Mouse (Mus musculus) forelimb bud, embryonic 11.5 days (tissue): ENCODE measurements around the gene Ush1g.

Experiments used
- DNase-seq: peaks from one replicate; pipeline ENCODE4 v3.0.0-alpha.2; 2012; ENCODE audit warnings: low read depth, low spot score

Ush1g gene

DNA sequence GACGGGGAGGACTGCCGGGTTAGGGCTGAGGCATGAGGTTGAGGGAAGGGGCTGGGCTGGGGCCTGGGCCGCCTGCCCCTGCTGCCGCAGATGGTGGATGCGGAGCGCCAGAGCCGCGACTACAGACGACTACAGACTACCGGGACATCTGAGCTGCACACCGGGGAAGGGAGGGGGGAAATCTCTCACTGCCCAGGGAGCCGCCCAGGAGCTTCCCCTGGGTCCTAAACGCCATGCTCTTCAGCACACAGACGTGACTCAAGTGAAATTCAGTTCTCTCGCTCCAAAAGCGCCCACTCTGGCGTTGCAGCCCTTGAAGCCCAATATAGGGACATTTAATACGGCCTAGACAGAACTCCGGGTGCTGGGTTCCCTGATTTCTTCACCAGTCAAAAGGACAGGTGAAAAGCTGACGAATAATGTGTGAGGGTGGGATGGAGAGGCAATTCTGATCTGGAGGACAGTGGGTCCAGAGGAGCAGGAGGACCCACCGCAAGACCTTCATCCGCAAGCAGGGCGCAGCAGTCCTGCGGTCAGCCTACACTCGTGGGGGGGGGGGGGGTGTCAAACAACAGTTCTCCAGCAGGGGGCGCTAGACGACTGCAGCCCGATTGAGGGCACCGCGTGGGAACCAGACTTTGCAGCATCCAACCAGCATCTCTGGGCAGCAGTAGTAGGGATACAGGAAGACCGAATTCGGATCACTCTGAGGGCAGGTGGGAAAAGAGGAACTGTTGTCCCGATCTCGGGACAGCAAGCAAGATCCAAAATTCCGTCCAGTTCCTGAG lies at the start of gene Ush1g:
Gene Ush1g (minus strand): TSS at position 136 of the 788 bp plus-strand sequence.
- peak; percentile 78 for DNase-seq

DNA sequence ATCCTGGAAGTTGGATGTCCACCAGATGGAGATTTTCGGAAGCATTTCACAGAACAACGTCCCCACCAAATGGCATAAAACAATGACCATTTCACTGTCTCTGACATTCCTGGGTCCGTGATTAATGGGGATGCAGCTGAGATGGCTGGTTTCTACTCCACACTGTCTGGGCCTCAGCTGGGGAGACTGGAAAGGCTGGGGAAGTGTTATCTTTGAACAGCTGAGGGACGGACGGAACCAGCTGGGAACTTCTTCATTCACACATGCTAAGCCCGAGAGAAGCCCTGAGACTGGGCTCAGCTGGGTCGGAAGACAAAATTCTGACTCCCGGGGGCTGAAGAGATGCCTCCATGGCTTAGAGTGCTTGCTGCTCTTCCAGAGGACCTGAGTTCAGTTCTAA lies 49.5 kb upstream of the Ush1g start:
- no peak for DNase-seq

DNA sequence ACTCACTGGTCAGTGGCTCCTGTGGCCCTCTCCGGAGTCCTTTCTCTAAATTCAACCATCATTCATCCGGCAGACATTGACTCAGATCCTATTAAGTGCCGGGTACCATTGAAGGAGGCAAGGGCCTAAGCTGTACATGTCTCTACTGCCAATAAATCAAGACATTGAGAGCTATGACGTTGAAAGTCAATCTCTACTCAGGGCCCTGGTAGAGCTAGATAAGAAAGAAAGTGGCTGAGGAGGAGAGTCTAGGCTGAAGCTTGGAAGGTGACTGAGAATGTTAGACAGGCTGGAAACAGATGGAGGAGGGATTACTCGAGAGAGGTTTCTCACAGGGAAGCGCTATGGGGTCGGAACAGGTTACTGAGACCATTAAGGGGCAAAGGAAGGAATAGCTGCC lies 48.5 kb upstream of the Ush1g start:
- DNase-seq = no peak

DNA sequence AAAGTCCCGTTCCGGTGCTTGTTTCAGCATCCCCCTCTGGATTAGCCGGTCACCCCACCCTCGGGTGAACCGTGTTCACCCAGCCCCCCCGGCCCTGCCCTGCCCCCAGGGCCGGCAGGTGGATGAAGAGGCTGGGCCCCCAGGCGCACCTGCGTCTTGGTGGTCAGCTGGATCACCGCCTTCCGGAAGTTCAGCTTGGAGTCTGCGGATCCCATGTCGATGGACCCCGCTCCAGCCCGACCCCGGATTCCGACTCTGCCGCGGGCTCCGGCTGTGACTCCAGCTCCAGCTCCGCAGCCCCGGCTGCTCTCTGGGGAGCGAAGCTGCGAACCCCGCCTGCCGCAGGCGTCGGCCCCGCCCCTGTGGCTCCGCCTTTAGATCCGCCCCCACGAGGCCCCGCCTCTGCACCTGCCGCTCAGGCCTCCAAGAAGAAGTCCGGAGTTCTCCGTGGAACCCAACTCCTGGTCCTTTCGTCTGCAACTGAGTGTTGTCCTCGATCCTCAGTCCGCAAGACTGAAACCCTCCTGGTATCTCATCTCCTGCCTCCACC lies 45.6 kb upstream of the Ush1g start, which contains the start of gene Hid1:
Gene Hid1 (minus strand): TSS at position 362 of the 550 bp plus-strand sequence.
- no peak for DNase-seq

DNA sequence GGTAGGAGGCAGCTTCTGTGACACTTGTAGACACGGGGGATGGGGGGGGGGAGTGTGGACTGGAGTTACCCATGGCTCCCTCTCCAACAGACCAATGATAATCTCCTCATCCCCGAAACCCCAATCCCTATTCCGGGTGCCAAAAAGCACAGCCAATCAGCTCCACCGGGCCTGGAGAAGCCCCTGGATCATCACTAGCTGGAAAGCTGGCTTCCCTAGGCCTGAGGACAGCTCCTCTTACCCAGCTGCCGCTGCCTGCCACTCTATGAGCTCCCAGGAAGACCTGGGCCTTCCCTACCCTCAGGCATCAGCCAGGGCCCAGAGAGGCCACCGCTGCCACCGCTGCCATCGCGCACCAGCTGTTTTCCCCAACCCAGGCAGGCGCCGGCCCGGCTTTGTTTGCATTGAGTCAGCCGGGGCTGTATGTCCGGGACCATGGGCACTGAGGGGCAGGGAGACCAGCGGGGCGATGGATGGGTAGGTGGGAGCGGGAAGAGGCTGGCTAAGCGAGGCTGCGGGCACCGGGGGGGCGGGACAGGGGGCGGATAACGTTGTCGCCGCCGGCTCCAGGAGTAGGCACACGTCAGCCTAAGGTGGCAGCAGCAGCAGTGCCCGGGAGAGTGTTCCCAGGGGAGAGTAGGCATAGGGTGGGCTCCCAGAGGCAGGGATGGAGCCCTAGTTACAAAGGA lies 45.0 kb upstream of the Ush1g start:
- no peak for DNase-seq

DNA sequence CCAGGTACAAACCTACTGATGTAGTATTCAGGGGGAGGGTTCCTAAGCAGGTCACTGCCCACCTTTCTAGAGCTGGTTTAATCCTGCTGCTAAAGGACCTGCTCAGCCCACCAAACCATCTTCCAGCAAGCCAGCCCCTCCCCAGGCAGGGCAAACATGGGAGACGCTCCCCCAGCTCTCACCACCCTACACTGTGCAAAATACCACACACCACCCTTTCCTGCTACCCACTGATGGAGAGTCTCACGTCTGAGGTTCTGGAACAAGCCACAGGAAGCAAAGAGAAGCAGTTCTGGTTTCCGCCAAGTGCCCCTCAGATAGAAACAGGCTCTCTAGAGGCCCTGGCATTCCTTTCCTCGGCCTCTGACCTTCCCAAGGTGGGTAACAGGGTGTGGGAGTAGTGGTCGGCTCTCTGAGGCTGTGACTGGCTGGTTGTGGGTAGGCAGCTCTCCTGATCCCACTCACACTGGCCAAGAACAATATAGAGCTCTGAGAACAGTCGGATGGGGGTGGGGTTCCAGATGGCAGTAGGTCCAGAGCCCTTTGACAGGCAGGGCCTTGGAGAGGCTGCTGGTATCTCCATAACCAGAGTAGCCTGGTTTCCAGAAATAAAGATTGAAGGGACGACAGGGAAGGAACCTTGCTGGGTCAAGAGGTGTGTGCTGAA lies 44.3 kb upstream of the Ush1g start:
- no peak for DNase-seq

DNA sequence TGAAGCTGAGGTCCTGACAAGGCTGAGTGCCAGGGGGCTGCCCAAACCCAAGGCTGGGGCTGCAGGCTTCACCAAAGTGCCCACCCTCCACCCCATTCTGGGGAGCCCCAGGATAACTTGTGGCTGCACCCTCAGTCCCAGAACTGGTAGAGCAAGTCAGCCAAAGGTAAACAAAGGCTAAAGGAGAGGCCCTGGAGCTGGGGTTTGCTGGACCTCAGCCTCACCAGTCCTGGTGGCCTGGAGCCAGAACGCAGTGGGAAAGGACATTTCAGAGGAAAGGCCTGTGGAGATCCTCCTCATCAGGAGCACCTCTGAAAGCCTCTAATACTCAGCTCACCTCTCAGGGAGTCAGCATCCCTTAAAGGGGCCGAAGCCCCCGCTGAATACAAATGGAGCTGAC lies 42.3 kb upstream of the Ush1g start:
- DNase-seq = no peak

DNA sequence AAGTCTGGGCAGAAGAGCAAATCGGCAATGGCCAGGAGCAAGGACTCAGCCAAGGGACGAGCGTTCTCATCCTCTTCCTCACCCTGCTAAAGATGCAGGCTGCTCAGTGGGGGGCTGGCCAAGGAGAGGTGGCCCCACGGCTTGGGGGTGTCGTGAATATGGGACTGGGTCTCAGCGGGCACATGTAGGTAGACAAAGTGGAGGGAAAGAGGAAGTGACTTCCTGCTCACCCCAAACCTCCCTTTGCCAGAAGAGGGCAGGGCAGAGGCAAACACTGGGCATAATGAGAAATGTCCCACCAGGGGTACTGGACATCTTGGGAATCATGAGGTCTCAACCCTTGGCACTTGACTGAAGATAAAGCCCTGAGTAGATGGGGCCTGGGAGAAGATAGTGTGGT lies 37.9 kb upstream of the Ush1g start:
- no peak for DNase-seq

DNA sequence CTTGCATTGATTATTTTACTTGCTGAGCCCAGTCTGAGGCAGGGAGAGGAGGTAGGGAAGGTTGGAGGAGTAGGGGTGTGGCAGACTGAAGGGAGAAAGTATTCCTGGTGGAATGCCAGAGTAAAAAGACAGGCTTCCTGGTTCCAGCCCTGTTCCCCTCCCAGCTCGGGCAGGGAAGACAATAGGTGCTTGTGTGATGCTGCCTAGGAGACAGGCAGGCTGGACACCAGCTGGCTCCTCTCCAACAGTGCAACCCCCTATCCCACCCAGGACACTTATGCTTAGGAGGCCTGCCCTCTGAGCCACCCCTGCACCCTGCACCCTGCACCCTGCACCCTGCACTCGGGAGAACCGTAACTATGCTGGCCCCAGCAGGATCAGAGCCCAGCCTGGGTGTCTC lies 37.5 kb upstream of the Ush1g start:
- DNase-seq = no peak

DNA sequence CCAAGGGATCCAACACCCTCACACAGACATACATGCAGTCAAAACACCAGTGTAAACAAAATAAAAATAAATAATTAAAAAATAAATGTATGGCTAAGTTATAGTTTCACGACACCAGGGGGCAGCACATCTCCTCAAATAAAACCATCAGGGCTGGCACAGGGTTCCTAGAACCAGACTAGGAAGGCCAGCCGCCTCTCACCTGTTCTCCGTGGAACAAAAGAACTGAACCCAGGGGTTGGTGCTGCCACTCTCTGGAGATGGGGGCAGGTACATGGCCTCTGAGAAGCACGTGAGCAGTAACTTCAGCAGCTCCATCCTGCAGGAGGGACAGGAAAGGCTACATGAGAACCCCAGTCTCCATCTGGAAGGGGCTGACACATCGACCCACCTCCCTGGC lies 36.6 kb upstream of the Ush1g start:
- peak; percentile 69 for DNase-seq

DNA sequence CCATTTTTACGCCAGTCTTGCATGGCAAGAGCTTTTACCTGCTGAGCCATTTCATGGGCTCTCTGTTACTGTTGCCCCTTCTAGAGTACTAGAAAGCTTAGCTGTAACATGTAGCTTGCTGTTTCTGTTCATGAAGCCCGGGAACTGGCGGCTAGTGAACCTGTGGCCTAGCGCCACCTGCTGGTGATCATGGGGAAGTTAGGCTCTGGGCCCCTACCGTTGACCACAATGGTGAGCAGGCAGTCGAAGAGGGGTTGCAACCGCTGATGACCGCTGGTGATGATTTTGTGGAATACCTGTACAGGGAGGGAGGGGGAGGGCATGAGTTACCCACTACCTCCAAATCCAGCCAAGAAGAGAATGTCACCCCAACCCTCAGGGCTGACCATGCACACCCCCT lies 32.3 kb upstream of the Ush1g start:
- DNase-seq = peak; percentile 85

DNA sequence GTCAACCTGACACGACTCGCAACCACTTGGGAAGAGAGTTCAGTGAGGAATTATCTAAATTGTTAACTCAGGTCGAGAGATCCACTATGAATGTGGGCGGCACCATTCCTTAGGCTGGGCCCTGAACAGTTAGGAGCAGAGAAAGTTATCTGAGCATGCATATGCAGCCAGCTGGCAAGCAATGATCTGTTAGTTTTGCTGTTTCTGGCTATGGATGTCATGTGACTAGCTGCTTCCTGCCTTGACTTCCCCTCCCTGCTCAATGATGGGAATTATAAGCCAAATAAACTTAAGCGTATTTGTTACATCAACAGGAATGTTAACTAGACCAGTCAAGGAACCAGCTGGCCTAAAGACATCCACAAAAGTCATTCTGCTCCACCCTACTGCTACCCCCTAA lies 31.5 kb upstream of the Ush1g start:
- no peak for DNase-seq

DNA sequence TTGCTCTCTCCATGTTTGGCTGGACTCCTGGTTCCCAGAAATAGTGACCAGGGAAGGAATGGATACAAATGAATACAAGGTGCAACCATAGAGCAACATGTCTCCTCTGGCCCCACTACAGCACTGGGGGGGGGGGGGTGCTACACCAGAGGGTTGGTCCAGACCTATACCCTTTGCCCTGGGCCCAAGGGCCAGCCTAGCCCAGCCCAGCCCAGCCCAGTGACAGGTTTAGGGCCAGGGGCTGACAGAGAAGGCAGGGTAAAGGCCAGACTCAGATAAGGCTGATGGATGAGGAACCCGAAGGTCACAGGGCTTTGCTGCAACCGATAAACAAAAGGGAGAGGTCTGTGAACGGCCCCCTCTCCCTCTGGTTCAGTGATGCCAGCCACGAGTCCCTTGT lies 28.1 kb upstream of the Ush1g start:
- no peak for DNase-seq

DNA sequence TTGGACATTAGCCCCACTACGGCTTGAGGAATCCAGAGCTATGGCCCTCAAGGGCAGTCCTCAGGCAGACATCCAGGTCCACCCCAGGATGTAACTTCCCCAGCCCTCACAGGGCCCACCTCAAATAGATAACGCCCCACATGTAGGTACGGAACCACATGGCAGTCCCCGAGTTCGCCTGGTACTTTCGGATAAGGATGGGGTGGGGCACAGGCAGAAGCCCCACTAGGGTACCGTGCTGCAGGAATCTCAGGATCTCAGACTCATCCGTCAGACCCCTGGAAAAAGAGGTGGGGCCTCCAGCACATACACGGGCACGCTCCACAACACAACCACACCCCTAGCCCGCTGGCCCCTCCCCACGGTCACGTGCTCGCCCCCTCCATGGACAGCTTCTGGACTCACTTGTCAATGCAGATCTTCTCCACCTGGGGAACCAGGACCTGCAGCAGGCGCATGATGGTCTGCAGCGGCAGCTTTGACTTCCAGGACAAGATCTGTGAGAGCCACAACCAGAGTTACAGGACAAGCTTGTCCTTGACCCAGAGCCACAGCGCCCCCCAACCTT lies 26.9 kb upstream of the Ush1g start:
- no peak for DNase-seq

DNA sequence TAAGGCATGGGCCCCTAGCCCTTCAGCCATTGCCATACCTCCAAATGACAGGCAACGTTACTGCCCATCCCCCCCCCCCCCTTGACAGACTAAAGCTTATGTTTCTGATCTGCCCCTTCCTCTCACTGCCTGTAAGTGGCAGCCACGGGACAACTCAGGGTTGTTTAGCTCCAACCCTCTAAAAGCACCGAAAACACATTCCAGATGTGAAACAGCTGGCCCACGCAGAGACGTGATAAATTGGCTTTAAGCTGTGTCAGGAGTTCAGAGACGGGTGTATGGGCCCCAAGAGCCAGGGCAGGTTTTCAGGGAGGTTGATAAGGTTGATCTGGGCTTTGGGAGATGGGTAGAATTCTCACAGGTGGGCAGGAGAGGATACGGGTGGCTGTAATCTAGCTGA lies 23.7 kb upstream of the Ush1g start:
- peak; percentile 87 for DNase-seq

DNA sequence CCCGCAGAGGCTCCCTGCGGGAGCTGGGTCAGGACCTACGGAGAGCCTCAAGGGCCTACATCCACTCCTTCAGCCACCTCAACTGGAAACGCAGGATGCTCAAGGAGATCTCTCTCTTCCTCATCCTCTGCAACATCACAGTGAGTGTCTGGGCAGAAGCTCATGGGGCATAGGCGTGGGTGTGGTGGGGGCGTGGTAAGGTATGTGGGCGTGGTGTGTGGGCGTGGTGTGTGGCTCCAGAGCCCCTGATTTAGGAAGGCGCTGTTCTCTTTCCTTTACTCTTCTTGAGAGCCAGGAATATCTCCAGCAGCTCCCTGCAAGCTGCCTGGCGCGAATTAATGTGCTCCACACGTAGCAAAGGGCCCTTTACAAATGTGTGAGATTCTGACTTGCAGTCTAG lies 23.1 kb upstream of the Ush1g start:
- no peak for DNase-seq

DNA sequence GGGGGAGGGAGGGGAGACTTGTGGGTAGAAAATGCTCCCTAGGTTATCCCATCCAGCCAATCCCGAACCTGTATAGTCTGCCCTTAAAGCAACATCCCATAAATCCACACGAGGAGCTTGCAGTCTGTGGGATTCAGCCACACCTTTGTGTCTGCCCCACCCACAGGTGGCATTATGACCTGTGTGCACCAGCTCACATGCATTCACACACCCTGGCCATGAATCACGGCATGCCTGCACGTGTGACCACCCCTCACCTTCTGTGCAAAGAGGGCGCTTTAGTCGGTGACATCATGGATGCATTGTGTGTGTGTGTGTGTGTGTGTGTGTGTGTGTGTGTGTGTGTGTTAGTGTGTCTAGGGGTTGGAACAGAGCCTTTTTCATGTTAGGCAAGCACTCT lies 20.0 kb upstream of the Ush1g start:
- DNase-seq = no peak

DNA sequence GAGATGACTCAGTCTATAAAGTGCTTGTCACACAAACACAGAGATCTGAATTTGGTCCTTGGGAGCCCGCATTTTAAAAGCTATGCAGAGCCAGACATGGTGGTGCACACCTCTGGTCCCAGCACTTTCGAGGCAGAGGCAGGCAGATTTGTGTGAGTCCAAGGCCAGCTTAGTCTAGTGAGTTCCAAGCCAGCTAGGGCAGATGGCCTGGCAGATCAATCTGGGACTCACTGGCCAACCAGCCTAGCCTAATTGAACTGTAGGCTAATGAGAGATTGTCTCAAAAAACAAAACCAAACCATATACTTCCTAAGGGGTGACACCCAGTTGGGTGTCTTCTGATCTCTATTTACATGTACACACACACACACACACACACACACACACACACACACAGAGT lies 19.4 kb upstream of the Ush1g start:
- DNase-seq = no peak

DNA sequence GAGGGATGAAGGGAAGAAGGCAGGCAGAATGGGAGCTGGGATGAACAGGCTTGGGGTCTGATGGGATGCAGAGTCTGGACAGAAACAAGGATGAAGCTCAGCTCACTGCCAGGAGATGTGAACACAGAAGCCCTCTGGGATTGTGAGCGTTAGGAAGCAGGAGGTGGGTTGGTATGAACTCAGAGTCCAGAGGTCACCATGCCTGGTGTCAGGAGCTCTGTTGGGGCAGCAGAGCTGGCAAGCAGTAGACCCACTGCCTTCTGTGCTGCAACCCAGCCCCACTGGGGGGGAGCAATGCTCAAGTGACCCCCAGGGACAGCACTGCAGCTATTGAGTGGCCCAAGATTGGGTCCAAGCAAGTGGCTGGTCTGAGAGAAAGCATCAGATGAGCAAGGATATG lies 16.0 kb upstream of the Ush1g start:
- DNase-seq = no peak

DNA sequence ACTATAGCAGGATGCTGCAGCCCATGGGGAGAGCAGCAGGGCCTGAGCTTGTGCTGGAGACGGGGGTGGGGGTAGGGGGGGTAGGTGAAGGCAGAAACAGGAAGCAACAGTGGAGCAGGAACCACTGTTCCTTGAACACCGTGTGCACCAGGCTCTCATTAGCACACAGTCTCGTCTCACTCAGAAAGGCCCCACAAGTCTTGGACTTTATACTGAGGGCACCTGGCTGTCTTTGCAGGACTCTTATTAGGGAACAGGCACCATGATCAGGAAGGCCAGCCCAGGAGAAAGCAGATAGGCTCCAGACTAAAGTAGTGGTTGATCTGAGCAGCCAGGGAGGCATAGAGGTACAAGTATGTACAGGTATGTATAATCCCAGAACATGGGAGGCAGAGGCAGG lies 15.5 kb upstream of the Ush1g start:
- no peak for DNase-seq

DNA sequence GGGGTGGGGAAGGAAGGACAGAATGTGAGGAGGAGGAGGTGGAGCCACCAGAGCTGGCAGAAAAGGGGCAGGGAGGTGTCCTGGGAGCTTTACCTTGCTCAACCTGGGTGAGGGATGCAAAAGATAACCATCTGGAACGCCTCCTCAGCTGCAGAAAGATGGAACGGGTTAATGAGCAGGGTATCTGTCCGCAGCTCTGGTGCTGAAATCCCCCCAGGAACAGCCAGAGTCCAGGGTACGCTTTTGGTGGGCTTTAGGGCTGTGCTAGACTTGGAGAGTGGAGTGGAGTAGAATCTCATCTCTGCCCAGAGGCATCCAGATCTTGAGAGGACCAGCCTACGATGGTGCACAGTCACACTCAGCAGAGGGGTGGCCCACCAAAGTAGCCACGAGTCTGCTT lies 14.3 kb upstream of the Ush1g start:
- DNase-seq = peak; percentile 57

DNA sequence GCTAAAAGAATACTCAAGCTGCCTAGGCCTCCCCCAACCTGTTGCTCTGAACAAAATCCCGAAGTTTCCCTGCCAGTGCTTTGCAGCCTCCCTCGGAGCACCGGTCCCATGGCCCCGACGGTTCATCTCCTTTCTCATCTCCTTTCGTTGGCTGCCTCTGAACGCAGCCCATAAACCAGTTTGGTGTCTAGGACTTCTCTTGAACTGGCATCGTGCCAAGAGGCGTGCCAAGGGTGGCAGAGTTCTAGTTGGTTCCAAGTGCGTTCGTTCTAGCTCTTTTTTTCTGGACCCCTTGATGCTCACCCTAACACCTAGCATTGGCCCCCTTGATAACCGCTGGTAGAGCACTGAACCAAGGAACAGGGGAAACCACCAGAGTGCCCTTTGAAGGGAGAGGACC lies 13.4 kb upstream of the Ush1g start:
- DNase-seq = no peak
